Mouse (Mus musculus): ENCODE measurements around the gene Samd4. TPM values are rescaled to one million over a fixed set of nuclear protein-coding genes. Genes with fewer than 3 reads are reported as not detected.

Gene Samd4
- polyA plus RNA-seq, 1 experiment from 2014 or later = 4.6 TPM

DNA sequence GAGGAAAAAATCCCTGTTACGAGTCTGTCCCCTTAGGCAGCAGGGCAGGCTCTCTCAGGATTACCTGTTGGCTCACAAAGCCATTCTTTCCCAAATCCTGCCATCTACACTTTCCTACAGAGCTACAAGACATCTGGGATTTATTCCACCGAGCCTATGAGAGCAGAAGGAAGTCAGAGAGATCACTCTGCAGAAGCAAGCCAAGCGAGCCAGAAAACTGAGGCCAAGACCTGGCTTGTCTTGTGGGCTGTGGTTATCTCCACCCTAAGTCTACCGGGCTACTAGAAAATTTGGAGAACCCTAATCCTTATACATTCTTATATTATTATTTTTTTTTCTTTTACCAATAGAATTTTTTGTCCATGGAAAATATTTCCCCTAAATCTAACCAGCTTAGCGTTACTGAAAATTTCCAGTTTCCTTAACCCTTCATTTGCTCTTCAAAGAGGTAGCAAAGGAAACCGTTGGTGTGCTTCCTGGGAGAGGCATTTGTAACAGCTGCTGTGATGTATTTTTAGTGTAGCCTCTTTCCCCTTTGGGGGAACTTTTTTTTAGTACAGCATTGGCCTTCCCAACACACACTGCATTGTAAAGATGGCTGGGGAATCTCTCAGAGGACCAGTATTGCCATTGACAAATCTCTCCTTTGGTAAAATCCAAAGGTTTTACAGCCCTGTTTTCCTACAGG, 144.9 kb downstream of the Samd4 start:
- DNase-seq (ENCODE audit: low spot score) = no peak
- Histone ChIP-seq H3K27ac (replicated peaks) (no peak overlapping the region), H3K4me1 (peaks cover 10% of the 10 kb centered on the region), H3K27me3 (replicated peaks; ENCODE audit: low read depth, poor library complexity, severe bottlenecking) (no peaks in the 10 kb centered on the region), H3K9me3 (no peaks in the 10 kb centered on the region), H3K4me3 (no peak overlapping the region), H3K36me3 (replicated peaks) (no peaks in the 10 kb centered on the region)
- 73% methylated on average over 6 of the region's 6 CpGs for WGBS

DNA sequence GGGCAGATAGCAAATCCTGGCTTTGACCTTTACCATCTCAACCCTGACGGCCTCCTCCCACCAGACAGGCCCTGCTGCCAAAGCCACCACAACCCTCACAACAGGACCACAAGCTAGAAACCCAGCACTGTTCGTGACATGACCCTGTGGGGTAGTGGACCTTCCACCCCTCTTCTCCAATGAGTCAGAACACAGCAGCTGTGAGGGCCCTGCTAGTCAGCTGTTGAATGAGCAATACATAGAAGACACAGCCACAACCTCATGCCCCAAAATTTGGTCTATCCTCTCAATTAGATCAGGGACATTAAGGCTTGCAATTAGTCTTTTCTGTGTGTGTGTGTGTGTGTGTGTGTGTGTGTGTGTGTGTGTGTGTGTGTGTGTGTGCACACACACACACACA, 148.9 kb downstream of the Samd4 start:
- H3K4me1 ChIP-seq = peaks cover 19% of the 10 kb centered on the region
- no peaks in the 10 kb centered on the region for H3K36me3 ChIP-seq (replicated peaks)
- no peak overlapping the region for H3K27ac ChIP-seq (replicated peaks)
- H3K4me3 ChIP-seq = no peak overlapping the region
- no peak for DNase-seq (ENCODE audit: low spot score)
- H3K9me3 ChIP-seq = no peaks in the 10 kb centered on the region
- WGBS = 75% methylated on average over 2 of the region's 2 CpGs
- H3K27me3 ChIP-seq (replicated peaks; ENCODE audit: low read depth, poor library complexity, severe bottlenecking) = no peaks in the 10 kb centered on the region

DNA sequence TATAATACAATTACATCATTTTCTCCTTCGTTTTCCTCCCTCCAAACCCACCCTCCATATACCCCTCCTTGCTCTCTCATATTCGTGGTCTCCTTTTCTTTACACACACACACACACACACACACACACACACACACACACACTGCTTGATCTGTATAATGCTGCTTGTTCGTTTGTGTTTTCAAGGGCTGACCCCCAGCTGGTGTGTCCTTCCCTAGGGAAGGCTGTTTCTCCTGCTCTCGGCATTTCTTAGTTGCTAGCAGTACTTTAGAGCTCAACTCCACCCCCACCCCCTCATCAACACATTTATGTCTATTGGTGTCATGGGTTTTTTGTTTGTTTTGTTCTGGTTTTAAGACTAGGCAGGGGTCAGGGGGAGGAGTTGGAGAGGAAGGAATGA, 149.5 kb downstream of the Samd4 start:
- Histone ChIP-seq H3K4me1 (peaks cover 19% of the 10 kb centered on the region), H3K4me3 (no peak overlapping the region), H3K27ac (replicated peaks) (no peak overlapping the region), H3K9me3 (no peaks in the 10 kb centered on the region), H3K36me3 (replicated peaks) (no peaks in the 10 kb centered on the region), H3K27me3 (replicated peaks; ENCODE audit: low read depth, poor library complexity, severe bottlenecking) (no peaks in the 10 kb centered on the region)
- 46% methylated on average over 4 of the region's 4 CpGs for WGBS
- peak; percentile 30 for DNase-seq (ENCODE audit: low spot score)

DNA sequence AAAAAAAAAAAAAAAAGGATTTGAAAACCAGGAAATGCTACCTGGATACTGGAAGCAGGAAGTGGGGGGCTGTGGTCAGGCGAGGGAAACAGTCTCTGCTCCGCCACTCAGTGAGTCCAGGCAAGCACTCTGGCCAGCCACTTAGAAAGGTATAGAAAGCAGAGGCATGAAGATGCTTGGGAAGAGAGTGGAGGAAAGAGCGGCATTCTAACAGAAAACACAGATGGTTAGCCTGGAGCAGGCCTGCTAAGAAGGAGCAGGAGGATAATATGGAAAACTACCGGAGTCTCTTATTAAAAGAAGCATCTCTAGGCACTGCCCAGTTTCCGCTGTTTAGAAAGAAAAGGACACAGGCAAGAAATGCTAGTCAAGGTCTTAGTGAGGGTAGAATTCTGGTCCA, 150.8 kb downstream of the Samd4 start:
- WGBS = 86% methylated on average over 5 of the region's 5 CpGs
- Histone ChIP-seq H3K9me3 (no peaks in the 10 kb centered on the region), H3K36me3 (replicated peaks) (no peaks in the 10 kb centered on the region), H3K27ac (replicated peaks) (no peak overlapping the region), H3K27me3 (replicated peaks; ENCODE audit: low read depth, poor library complexity, severe bottlenecking) (no peaks in the 10 kb centered on the region), H3K4me1 (peaks cover 19% of the 10 kb centered on the region), H3K4me3 (no peak overlapping the region)
- no peak for DNase-seq (ENCODE audit: low spot score)

DNA sequence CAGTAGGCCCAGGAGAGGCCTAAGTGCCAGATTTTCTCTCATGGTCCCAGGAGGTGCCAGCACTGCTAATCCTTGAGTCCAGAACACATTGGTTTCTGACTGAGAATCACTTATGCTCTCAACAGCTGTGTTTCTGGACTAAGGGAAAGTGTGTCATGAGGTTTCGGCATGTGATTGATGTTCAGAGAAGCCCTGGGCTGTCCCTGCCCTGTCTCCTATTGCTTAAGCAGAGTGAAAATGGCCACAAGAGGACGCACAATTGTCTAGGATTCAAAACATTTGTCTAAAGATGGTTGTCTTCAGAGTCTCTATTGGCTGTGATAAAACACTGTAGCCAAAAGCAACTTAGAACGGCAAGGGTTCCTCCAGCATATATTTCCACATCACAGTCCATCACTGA, 159.0 kb downstream of the Samd4 start:
- DNase-seq (ENCODE audit: low spot score) = no peak
- H3K27me3 ChIP-seq (replicated peaks; ENCODE audit: low read depth, poor library complexity, severe bottlenecking) = no peaks in the 10 kb centered on the region
- no peak overlapping the region for H3K4me3 ChIP-seq
- no peak overlapping the region for H3K27ac ChIP-seq (replicated peaks)
- 88% methylated on average over 3 of the region's 3 CpGs for WGBS
- peaks cover 4% of the 10 kb centered on the region; the same call in 1 of the 2 replicates for H3K4me1 ChIP-seq
- H3K9me3 ChIP-seq = no peaks in the 10 kb centered on the region
- H3K36me3 ChIP-seq (replicated peaks) = no peaks in the 10 kb centered on the region

DNA sequence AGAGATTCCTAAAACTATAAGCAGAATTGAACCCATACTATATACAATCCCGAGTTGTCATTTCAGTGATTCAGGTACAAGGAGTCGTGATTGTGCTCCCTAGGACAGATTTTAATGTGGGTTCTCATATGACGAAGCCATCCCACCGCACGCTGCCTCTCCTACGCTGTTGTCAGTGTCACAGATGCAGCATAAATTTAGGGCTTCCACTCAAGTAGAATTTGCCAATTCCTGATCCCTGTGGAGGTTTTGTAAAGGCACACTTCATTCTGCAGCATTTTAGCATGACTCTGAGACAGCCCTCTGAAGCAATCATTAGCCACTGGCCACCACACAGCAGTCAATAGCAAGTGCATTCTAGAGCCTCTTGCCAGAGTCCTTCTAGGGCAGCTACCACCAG, 166.4 kb downstream of the Samd4 start:
- no peak for DNase-seq (ENCODE audit: low spot score)
- Histone ChIP-seq H3K27ac (replicated peaks) (no peak overlapping the region), H3K9me3 (no peaks in the 10 kb centered on the region), H3K4me1 (no peaks in the 10 kb centered on the region), H3K4me3 (no peak overlapping the region), H3K36me3 (replicated peaks) (no peaks in the 10 kb centered on the region), H3K27me3 (replicated peaks; ENCODE audit: low read depth, poor library complexity, severe bottlenecking) (no peaks in the 10 kb centered on the region)
- 92% methylated on average over 6 of the region's 6 CpGs for WGBS

DNA sequence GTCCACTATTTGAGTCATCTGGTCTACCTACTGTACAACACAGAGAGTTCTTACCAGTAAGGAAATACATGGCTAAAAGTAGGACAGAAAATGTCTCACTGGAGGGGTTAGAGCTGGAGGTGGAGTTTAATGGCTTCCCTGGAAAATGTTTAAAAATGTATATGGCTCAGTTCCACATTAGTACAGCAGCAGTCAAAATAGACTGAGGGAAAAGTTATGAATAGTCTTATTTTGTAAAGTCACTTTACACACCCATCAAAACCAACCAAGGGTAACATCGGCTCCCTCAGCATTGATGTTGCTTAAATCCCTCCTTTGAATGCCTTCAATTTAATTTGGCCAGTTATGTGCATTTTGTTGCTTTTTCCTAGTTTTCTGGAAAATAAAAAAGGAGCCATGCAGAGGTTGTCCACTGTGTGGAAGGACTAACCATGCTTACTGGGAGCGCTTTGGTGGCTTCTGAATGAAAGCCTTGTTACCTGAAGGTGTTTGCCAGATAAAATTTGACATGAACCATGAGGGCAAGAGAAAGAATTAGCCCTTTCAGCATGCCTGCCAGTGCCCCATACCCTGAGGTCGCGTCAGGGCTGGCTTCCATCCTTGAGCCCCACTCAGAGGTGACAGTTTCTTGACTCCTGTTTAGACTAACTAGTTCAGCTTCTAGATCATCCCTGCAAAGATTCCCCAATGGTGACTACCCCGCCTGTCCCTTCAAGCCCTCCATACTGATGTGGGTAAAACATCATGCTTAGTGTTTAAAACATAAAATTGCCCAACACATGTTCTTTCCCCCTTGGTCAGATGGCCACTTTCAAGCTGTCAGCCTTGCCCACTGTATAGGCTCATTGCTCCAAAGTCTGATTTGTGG, 169.3 kb downstream of the Samd4 start:
- no peaks in the 10 kb centered on the region for H3K27me3 ChIP-seq (replicated peaks; ENCODE audit: low read depth, poor library complexity, severe bottlenecking)
- H3K4me1 ChIP-seq = no peaks in the 10 kb centered on the region
- 82% methylated on average over 5 of the region's 5 CpGs for WGBS

DNA sequence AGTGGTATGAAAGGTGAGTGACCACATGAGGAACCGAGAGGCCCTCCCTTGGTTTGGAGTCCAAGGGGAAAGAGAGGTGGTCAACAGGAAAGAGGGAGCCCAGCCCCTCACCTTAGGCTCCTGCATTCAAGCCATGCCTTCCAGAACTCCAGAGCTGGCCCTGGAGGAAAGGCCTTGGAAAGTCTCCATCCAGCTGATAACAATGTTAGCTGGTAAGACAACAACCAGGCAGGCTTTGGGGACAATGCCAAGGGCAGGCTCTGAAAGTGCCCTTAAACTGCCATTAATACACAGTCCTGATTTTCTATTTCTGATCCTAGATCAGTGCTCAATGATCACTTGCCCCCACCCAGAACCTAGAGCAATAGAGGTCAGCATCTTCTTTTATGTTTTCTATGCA, 170.4 kb downstream of the Samd4 start:
- no peaks in the 10 kb centered on the region for H3K4me1 ChIP-seq
- H3K36me3 ChIP-seq (replicated peaks) = no peaks in the 10 kb centered on the region
- H3K9me3 ChIP-seq = no peaks in the 10 kb centered on the region
- H3K4me3 ChIP-seq = no peak overlapping the region
- WGBS = 100% methylated on average over 1 of the region's 1 CpGs
- no peaks in the 10 kb centered on the region for H3K27me3 ChIP-seq (replicated peaks; ENCODE audit: low read depth, poor library complexity, severe bottlenecking)
- H3K27ac ChIP-seq (replicated peaks) = no peak overlapping the region
- DNase-seq (ENCODE audit: low spot score) = no peak

More for the DNA sequence above, 169.3 kb downstream of the Samd4 start:
- Histone ChIP-seq H3K4me3 (no peak overlapping the region), H3K27ac (replicated peaks) (no peak overlapping the region), H3K9me3 (no peaks in the 10 kb centered on the region), H3K36me3 (replicated peaks) (no peaks in the 10 kb centered on the region)
- DNase-seq (ENCODE audit: low spot score) = no peak

DNA sequence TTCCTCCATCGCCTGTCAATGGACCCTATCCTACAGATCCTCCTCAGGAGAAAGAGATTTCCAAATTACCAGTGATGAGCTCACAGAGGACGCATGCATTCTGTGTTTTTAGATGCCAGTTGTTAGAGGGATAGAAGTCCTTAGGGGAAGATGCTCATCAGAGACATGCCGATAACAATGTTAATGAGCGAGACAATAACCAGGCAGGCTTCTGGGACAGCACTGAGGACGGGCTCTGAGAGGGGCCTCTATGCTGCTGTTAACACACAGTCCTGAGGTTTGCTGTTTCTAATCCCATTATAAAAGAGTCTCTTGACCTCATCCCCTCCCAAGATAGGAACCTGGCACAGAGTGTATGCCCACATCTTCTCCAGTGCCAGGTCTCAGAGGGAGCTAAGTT, 171.2 kb downstream of the Samd4 start:
- 89% methylated on average over 5 of the region's 5 CpGs for WGBS

DNA sequence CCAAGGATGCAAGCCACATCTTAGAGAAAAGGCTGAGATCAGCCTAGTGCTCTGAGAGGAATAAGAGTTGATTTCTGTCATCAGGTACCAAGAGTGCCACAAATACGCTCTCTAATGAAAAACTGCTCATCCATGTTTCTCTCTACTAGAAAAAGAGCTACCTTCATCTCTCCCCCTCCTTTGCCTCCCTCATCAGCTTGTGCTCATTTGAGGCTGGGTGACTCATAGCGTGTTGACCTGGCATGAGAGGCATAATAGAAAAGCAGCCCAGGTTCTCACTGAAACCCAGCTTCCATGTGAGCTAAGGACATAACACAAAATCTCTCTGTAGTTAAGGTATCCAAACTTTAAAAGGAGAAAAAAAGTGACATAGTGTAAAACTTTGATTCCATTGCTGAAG, 176.3 kb downstream of the Samd4 start:
- no peaks in the 10 kb centered on the region for H3K9me3 ChIP-seq
- 92% methylated on average over 2 of the region's 2 CpGs for WGBS
- no peaks in the 10 kb centered on the region for H3K27me3 ChIP-seq (replicated peaks; ENCODE audit: low read depth, poor library complexity, severe bottlenecking)
- peaks cover under 1% of the 10 kb centered on the region; the same call in 1 of the 2 replicates for H3K4me1 ChIP-seq
- no peak overlapping the region for H3K4me3 ChIP-seq
- no peaks in the 10 kb centered on the region for H3K36me3 ChIP-seq (replicated peaks)
- DNase-seq (ENCODE audit: low spot score) = no peak
- no peak overlapping the region for H3K27ac ChIP-seq (replicated peaks)

More for the DNA sequence above, 171.2 kb downstream of the Samd4 start:
- Histone ChIP-seq H3K4me1 (no peaks in the 10 kb centered on the region), H3K9me3 (no peaks in the 10 kb centered on the region), H3K4me3 (no peak overlapping the region), H3K27me3 (replicated peaks; ENCODE audit: low read depth, poor library complexity, severe bottlenecking) (no peaks in the 10 kb centered on the region), H3K27ac (replicated peaks) (no peak overlapping the region), H3K36me3 (replicated peaks) (no peaks in the 10 kb centered on the region)
- DNase-seq (ENCODE audit: low spot score) = no peak

DNA sequence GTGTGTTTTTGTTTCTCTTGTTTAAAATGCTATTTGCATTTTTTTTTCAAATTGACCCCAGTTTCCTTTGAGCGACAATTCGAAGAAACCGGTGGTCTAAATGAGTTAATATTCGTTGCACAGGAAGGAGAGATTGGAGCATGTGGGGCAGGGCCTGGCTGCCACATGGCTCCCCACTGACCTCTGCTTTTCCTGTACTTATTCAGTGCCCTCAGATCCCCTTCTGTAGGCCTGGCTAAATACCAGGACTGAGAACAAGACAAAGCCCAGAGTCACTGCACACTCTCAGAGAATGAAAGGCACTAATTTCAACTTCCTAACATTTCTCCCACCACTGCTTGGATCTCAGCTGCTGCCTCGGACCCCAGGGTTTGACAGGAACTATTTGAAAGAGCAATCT, 182.4 kb downstream of the Samd4 start:
- Histone ChIP-seq H3K4me3 (no peak overlapping the region), H3K36me3 (replicated peaks) (no peaks in the 10 kb centered on the region), H3K9me3 (no peaks in the 10 kb centered on the region), H3K4me1 (peaks cover 21% of the 10 kb centered on the region), H3K27me3 (replicated peaks; ENCODE audit: low read depth, poor library complexity, severe bottlenecking) (no peaks in the 10 kb centered on the region), H3K27ac (replicated peaks) (peak overlapping the region; percentile 59; the same call in 1 of the 2 replicates)
- DNase-seq (ENCODE audit: low spot score) = peak; percentile 45
- WGBS = 45% methylated on average over 5 of the region's 5 CpGs

DNA sequence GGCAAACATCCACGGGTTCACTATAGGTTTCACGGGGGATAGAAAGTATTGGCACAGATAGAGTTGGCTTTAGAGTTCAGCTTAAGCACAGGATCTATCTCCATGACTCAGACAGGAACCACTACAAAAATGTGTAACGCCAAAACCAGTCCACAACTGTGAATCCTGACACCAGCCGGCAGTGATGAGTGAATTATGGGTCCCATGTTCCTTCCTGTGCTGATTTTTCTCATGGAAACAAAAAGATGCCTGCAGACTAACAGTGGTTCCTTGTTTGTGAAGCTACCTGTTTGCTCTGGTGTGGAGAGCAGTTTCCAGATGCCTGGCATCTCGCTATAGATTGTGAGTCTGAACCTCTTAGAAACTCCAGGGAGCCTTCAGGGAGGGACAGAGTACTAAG, 184.2 kb downstream of the Samd4 start:
- DNase-seq (ENCODE audit: low spot score) = no peak
- H3K4me1 ChIP-seq = peaks cover 22% of the 10 kb centered on the region
- no peak overlapping the region for H3K4me3 ChIP-seq
- H3K27ac ChIP-seq (replicated peaks) = no peak overlapping the region
- H3K9me3 ChIP-seq = no peaks in the 10 kb centered on the region
- no peaks in the 10 kb centered on the region for H3K36me3 ChIP-seq (replicated peaks)
- 85% methylated on average over 5 of the region's 5 CpGs for WGBS
- H3K27me3 ChIP-seq (replicated peaks; ENCODE audit: low read depth, poor library complexity, severe bottlenecking) = no peaks in the 10 kb centered on the region

Data from embryonic facial prominence, embryonic 10.5 days (tissue).